Mouse (Mus musculus): ENCODE measurements around the gene Med14. TPM values are rescaled to one million over a fixed set of nuclear protein-coding genes. Genes with fewer than 3 reads are reported as not detected.
A peak's percentile ranks its signal among the peaks of the same experiment; 100 is the strongest.

The Med14 gene
- total RNA-seq, 1 experiment: 20.0 TPM

- Histone ChIP-seq H3K4me1 (ENCODE audit: control insufficient read depth in 2 of 2, insufficient read depth in 2 of 2, low read length in 2 of 2, poor library complexity in 1 of 2) (peaks cover 3 to 6% of the 10 kb centered on the region in 2 experiments; a peak in 2 of 4 replicates), H3K27ac (ENCODE audit: insufficient read depth, low read depth, low read length, poor library complexity, severe bottlenecking) (no peak overlapping the region), H3K9me3 (ENCODE audit: control insufficient read depth, insufficient read depth, low read depth, low read length) (no peaks in the 10 kb centered on the region), H3K36me3 (ENCODE audit: control insufficient read depth, insufficient read depth, low read length, poor library complexity, severe bottlenecking) (no peaks in the 10 kb centered on the region), H3K4me3 (ENCODE audit: insufficient read depth in 1 of 2, low read depth in 1 of 2, low read length in 2 of 2, poor library complexity in 1 of 2, severe bottlenecking in 1 of 2) (peak overlapping the region; percentile 91 to 97; a peak in 2 of 4 replicates), H3K9ac (ENCODE audit: insufficient read depth, low read depth, low read length, poor library complexity, severe bottlenecking) (no peak overlapping the region)
- DNase-seq (ENCODE audit: low read depth, low spot score): no peak
- in situ Hi-C loops (cut with MboI; ENCODE audit: low sequenced_read_pairs in 2 of 2, unreplicated experiment in 2 of 2): no loop called here
- no peak for TF ChIP-seq HCFC1 (IDR thresholded peaks at IDR 0.05; ENCODE audit: borderline replicate concordance, insufficient read depth, low read length)
- TF ChIP-seq CHD2 (IDR thresholded peaks at IDR 0.05; ENCODE audit: low read depth, low read length): no peak
- no peak for TF ChIP-seq ZC3H11A (IDR thresholded peaks at IDR 0.05; ENCODE audit: borderline replicate concordance, low read depth, low read length)
- TF ChIP-seq ZNF384 (IDR thresholded peaks at IDR 0.05; ENCODE audit: low read depth, low read length): no peak
- no peak for TF ChIP-seq MAFK (IDR thresholded peaks at IDR 0.05; ENCODE audit: insufficient read depth, low read depth, low read length)
Measured at GRCm38 (mm10) chrX:12763127-12763834, 1.4 kb upstream of the Med14 start.

- Histone ChIP-seq H3K9me3 (ENCODE audit: control insufficient read depth, insufficient read depth, low read depth, low read length) (no peaks in the 10 kb centered on the region), H3K4me3 (ENCODE audit: insufficient read depth in 1 of 2, low read depth in 1 of 2, low read length in 2 of 2, poor library complexity in 1 of 2, severe bottlenecking in 1 of 2) (peak overlapping the region; percentile 91 to 97), H3K4me1 (ENCODE audit: control insufficient read depth in 2 of 2, insufficient read depth in 2 of 2, low read length in 2 of 2, poor library complexity in 1 of 2) (peaks cover 2 to 3% of the 10 kb centered on the region in 2 experiments; a peak in 2 of 4 replicates), H3K27ac (ENCODE audit: insufficient read depth, low read depth, low read length, poor library complexity, severe bottlenecking) (peak overlapping the region; percentile 89), H3K9ac (ENCODE audit: insufficient read depth, low read depth, low read length, poor library complexity, severe bottlenecking) (peak overlapping the region; percentile 91), H3K36me3 (ENCODE audit: control insufficient read depth, insufficient read depth, low read length, poor library complexity, severe bottlenecking) (no peaks in the 10 kb centered on the region)
- in situ Hi-C loops (cut with MboI; ENCODE audit: low sequenced_read_pairs in 2 of 2, unreplicated experiment in 2 of 2): no loop called here
- no peak for DNase-seq (ENCODE audit: low read depth, low spot score)
- no peak for TF ChIP-seq ZC3H11A (IDR thresholded peaks at IDR 0.05; ENCODE audit: borderline replicate concordance, low read depth, low read length)
- no peak for TF ChIP-seq MAFK (IDR thresholded peaks at IDR 0.05; ENCODE audit: insufficient read depth, low read depth, low read length)
- TF ChIP-seq HCFC1 (IDR thresholded peaks at IDR 0.05; ENCODE audit: borderline replicate concordance, insufficient read depth, low read length): no peak
- TF ChIP-seq CHD2 (IDR thresholded peaks at IDR 0.05; ENCODE audit: low read depth, low read length): no peak
- no peak for TF ChIP-seq ZNF384 (IDR thresholded peaks at IDR 0.05; ENCODE audit: low read depth, low read length)
Measured at GRCm38 (mm10) chrX:12762334-12763126, 657 bp upstream of the Med14 start.

GRCm38 (mm10) chrX:12761259-12761625 lies 631 bp downstream of the Med14 start:
- no peak for DNase-seq (ENCODE audit: low read depth, low spot score)

GRCm38 (mm10) chrX:12760501-12760900 lies 1.4 kb downstream of the Med14 start:
- in situ Hi-C loops (cut with MboI; ENCODE audit: low sequenced_read_pairs in 2 of 2, unreplicated experiment in 2 of 2): no loop called here
- H3K36me3 ChIP-seq (ENCODE audit: control insufficient read depth, insufficient read depth, low read length, poor library complexity, severe bottlenecking): no peaks in the 10 kb centered on the region
- H3K27ac ChIP-seq (ENCODE audit: insufficient read depth, low read depth, low read length, poor library complexity, severe bottlenecking): no peak overlapping the region
- peak overlapping the region; percentile 91 to 97; a peak in 3 of 4 replicates for H3K4me3 ChIP-seq (ENCODE audit: insufficient read depth in 1 of 2, low read depth in 1 of 2, low read length in 2 of 2, poor library complexity in 1 of 2, severe bottlenecking in 1 of 2)
- 0 out of 4 replicates have a peak, but pooled peaks cover 0 to 3% of the 10 kb centered on the region in 2 experiments for H3K4me1 ChIP-seq (ENCODE audit: control insufficient read depth in 2 of 2, insufficient read depth in 2 of 2, low read length in 2 of 2, poor library complexity in 1 of 2)
- TF ChIP-seq MAFK (IDR thresholded peaks at IDR 0.05; ENCODE audit: insufficient read depth, low read depth, low read length): no peak
- DNase-seq (ENCODE audit: low read depth, low spot score): no peak
- H3K9ac ChIP-seq (ENCODE audit: insufficient read depth, low read depth, low read length, poor library complexity, severe bottlenecking): no peak overlapping the region
- H3K9me3 ChIP-seq (ENCODE audit: control insufficient read depth, insufficient read depth, low read depth, low read length): no peaks in the 10 kb centered on the region

More at GRCm38 (mm10) chrX:12761259-12761625, 631 bp downstream of the Med14 start:
- peak overlapping the region; percentile 91 to 97 for H3K4me3 ChIP-seq (ENCODE audit: insufficient read depth in 1 of 2, low read depth in 1 of 2, low read length in 2 of 2, poor library complexity in 1 of 2, severe bottlenecking in 1 of 2)
- no peaks in the 10 kb centered on the region for H3K36me3 ChIP-seq (ENCODE audit: control insufficient read depth, insufficient read depth, low read length, poor library complexity, severe bottlenecking)
- H3K27ac ChIP-seq (ENCODE audit: insufficient read depth, low read depth, low read length, poor library complexity, severe bottlenecking): peak overlapping the region; percentile 89; the same call in 1 of the 2 replicates
- in situ Hi-C loops (cut with MboI; ENCODE audit: low sequenced_read_pairs in 2 of 2, unreplicated experiment in 2 of 2): no loop called here
- H3K4me1 ChIP-seq (ENCODE audit: control insufficient read depth in 2 of 2, insufficient read depth in 2 of 2, low read length in 2 of 2, poor library complexity in 1 of 2): 0 out of 4 replicates have a peak, but pooled peaks cover 0 to 3% of the 10 kb centered on the region in 2 experiments
- peak overlapping the region; percentile 91 for H3K9ac ChIP-seq (ENCODE audit: insufficient read depth, low read depth, low read length, poor library complexity, severe bottlenecking)
- no peaks in the 10 kb centered on the region for H3K9me3 ChIP-seq (ENCODE audit: control insufficient read depth, insufficient read depth, low read depth, low read length)
- no peak for TF ChIP-seq ZC3H11A (IDR thresholded peaks at IDR 0.05; ENCODE audit: borderline replicate concordance, low read depth, low read length)
- TF ChIP-seq MAFK (IDR thresholded peaks at IDR 0.05; ENCODE audit: insufficient read depth, low read depth, low read length): no peak
- TF ChIP-seq CHD2 (IDR thresholded peaks at IDR 0.05; ENCODE audit: low read depth, low read length): no peak

Data from ES-E14 (cell line).